Mouse (Mus musculus) layer of hippocampus, postnatal 25 days (tissue): ENCODE measurements around the gene Tanc2. TPM values are rescaled to one million over a fixed set of nuclear protein-coding genes. Genes with fewer than 3 reads are reported as not detected.

ENCODE experiments used
- DNase-seq, 2 experiments: peaks; one replicate each; pipeline ENCODE4 v3.0.0; 2022; ENCODE audit warnings: mixed read lengths in 2 of 2, low spot score in 1 of 2; ENCODE audit errors: extremely low spot score in 1 of 2
- total RNA-seq, 2 experiments: library from RNA; stranded (reverse); gene quantifications; 2 replicates each; pipeline ENCODE4 v1.2.3; 2021

The Tanc2 gene
- total RNA-seq, result 100 to 1,000 TPM; 138 to 179 TPM

GRCm38 (mm10) chr11:105589877-105590641 is at the start of gene Tanc2:
Gene Tanc2 (plus strand): TSS chr11:105589986.
- peak; percentile 37 to 55 for DNase-seq

GRCm38 (mm10) chr11:105540781-105541180 is 49.0 kb upstream of the Tanc2 start:
- no peak for DNase-seq

- DNase-seq, result no peak
Observed at GRCm38 (mm10) chr11:105541366-105541765, 48.4 kb upstream of the Tanc2 start.

DNA sequence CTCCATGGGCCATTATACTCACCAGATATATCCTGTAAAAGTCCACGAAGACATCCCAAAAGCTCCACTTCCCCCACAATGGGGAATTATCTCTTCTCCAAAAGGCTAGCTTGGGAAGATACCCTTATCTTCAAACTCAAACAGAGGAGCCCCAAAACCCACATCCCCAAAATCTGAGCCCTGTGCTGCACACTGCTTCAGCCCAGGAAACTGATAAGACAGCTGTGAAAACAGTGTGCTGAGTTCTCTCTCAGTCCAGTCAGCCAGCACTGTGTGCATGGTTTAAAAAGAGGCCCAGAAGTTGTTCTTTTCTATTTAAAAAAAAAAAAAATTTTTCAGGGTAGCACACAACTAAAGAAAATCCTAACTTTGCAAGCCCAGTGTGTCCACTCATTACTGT is 47.7 kb upstream of the Tanc2 start:
- no peak for DNase-seq

- no peak for DNase-seq
Observed at GRCm38 (mm10) chr11:105545801-105546200, 44.0 kb upstream of the Tanc2 start.

GRCm38 (mm10) chr11:105546393-105546792 is 43.4 kb upstream of the Tanc2 start:
- no peak for DNase-seq

DNA sequence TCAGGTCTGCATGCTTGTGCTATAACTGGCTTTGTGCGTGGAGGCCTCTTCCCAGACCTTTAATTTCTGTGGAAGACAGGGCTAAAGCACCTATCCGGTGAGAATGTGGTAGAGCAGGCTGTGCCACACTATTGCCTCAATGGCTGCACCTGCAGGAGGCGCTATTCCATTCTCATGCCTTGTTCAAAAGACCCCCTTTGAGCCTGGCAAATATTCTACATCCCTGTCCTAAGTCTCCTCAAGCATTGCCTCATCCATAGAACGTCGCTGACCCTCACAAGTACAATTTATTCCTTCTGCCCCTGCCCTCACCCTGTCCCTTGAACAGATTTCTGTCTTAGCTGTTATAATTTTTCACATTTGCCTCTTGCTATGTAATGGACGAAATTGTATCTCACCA is 41.4 kb upstream of the Tanc2 start:
- DNase-seq, result no peak

DNA sequence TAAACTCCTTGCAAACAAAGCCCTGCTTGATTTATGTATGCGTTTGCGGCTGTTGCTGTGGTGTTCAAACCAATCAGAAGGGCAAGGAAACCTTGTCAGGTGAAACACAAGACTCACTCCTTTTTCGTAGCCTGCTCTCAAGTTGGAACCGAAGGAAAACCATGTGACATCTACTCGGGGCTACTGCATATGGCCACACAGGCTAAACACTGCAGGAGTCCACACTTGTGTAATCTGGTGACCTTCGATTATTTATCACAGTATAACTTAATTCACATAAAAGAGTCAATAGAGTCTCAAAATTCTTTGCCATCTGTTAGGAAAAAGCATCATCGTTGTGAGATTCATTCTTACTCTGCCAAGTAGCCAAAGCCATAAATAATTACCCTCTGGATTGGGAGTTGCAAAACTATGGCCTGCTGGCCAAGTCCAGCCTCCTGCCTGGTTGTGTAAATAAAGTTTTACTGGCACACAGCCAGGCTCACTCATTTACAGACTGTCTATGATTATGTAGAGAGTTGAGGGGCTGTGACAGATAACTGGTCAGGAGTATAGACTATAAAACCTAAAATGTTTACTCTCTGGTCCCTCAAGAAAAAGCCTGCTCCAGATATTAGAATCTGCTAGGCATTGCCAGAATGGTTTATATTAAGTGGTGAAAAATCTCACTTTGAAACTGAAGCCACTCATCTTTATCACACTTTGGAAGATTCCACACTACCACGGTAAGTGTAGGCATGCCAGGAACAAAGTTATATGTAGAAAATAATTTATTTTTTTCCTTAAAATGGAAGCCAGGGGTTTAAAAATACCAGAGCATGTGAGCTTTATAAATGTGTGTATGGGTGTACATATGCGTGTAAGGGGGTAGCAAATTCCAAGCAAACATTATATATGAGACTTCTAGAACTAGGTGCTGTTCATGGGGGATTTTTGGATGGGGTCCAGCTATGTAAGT is 40.3 kb upstream of the Tanc2 start:
- DNase-seq, result no peak

- DNase-seq, result no peak
Observed at GRCm38 (mm10) chr11:105557285-105557684, 32.5 kb upstream of the Tanc2 start.

GRCm38 (mm10) chr11:105558091-105558490 is 31.7 kb upstream of the Tanc2 start:
- DNase-seq, result no peak

- DNase-seq, result no peak
Observed at GRCm38 (mm10) chr11:105558803-105559505, 30.8 kb upstream of the Tanc2 start.

DNA sequence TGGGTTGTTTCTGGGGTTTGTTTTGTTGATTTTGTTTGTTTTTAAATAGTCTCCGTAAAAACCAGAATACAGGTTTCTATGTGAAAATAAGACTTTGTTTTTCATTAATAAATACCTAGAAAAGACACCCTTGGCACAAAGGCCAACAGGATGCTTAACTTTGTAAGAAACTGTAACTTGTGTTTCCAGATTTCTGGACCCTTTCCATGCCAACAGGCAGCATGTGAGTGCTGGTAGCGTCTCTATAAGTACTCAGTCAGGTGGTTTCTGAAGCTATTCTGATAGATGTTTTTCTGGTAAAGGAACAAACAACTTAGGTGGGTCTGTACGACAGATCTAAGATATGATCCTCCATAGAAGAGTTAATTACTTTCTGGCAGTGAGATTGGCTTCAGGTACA is 26.2 kb upstream of the Tanc2 start:
- no peak for DNase-seq

GRCm38 (mm10) chr11:105567221-105567641 is 22.6 kb upstream of the Tanc2 start:
- DNase-seq, result no peak

DNA sequence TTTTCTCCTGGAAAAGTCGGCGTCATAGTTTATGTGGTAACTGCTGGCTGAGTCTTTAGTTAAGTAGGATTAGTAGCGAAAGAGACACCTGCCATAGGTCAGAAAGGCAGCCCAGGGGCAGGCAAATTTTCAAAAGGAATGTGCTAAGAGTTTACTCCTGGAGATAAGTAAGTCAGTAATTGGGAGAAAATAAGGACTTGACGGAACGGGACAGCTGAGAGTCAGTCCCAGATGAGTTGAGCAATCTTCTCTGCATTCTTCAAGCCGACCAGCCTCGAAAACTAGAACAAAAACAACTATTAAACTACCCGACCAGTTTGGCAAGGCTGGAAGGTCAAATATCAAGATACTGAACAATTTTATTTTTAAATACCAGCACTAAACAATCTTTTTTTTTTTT is 17.8 kb upstream of the Tanc2 start:
- DNase-seq, result no peak

GRCm38 (mm10) chr11:105574241-105574640 is 15.5 kb upstream of the Tanc2 start:
- DNase-seq, result no peak

- DNase-seq, result no peak
Observed at GRCm38 (mm10) chr11:105577211-105577610, 12.6 kb upstream of the Tanc2 start.

GRCm38 (mm10) chr11:105582020-105582419 is 7.8 kb upstream of the Tanc2 start:
- no peak for DNase-seq

DNA sequence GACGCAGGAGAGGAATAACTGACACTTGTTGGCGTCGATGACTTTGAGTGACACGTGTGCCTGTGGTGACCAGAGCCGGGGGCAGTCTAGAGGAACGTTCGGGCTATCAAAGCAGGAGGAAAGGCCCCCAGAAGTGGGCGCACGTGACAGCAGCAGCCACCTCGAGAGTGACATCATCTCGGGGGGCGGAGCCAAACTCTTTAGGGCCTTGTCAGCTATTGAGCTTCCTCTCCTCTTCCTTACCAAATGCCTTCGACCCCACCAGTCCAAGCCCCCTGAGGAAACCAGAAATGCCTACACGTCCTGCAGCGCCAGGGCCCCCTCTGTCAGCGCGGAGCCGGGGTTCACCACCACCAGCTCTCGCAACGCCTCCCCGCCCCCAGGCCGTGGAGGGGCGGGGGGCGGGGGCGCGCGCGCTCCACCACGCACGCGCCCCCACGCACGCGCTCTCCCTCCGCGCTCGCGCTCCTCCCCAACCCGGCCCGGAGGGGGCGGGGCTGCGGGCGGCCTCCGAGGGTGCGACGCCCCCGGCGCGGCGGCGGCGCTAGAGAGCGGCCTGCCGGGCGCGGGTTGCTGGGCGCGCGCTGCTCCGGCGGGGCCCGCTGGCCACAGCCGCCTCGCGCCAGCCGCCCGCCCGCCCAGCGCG is 432 bp upstream of the Tanc2 start:
- peak; percentile 79 to 88 for DNase-seq

DNA sequence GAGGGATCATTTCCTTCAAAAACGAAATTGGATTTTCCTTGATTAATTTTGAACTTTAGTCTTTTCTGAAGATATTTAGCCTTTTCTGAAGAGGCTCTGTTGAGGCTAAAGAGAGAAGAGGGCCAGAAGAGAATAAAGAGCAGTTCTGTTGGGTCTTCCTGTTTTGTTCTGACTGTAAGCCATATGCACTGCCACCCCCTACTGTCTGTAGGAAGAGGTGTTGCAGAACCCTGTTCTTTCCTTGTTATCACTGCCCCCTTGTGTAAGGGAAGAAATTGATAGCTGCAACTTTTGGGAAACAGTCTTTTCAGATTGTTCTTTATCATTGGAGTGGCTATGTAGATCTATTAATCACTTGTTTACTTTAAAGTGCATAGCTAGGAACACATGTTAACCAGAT is 2.1 kb downstream of the Tanc2 start:
- DNase-seq, result no peak

DNA sequence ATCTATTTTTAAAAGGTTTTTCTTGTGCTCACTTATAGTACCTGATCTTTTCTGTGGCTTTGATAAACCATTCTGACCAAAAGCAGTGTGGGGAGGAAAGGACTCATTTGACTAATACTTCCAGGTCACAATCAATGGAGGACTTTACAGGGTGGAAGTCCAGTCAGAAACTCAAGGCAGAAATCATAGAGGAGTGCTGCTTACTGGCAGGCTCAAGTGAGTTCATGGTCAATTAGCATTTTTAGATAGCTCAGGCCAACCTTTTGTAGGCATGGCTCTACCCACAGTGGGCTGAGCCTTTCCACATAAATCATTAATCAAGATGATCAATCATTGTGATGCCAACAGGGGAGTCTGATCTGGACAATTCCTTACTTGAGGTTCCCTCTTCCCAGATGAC is 12.4 kb downstream of the Tanc2 start:
- DNase-seq, result no peak
